Mouse (Mus musculus): Measurements from ENCODE around the gene Emp2. TPM values are rescaled to one million over a fixed set of nuclear protein-coding genes. Genes with fewer than 3 reads are reported as not detected.
A peak's percentile ranks its signal among the peaks of the same experiment; 100 is the strongest.

Emp2 gene
- total and polyA plus RNA-seq, 3 experiments: 0.09 TPM; not detected in 2

DNA sequence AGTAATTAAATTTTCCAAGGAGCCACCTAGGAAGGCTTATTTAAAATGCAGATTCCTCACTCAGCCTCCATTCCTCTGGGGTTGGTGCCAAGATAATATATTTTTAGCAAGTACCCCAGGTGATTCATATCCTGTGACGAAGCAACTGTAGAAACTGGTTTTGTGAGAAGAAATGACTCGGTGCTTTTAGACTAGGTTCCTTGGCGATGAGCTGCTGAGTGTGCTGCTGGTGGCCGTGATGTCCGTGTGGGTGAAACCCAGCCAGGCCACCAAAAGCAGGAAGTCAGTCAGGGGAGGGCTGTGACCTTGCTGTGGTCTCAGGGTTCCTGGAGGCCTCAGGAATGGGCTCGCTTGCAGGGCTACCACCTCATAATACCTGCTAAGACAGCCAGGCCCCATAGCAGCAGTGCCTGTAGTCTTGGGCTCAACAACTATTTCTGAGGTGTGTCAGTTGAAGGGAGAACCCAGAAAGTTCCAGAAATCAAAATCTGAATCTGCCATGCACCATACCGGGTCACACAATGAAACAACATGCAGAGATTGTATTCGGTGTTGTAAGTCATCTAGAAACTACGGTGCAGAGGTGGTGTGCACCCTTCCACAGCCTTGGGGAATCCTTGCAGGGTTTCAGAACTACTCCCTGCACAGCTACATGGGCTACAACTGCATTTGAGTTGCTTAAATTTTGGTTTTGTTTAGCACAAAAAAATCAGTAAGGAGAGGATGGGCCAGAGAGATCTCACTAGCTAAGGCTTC lies 27.1 kb downstream of the Emp2 start:
- dilution Hi-C loops (cut with MboI; ENCODE audit: extremely low pct_ligation_motif_present, extremely low pct_unique_long_range_greater_than_20kb, low sequenced_read_pairs) (no loop called here), in situ Hi-C loops (cut with MboI; ENCODE audit: low pct_ligation_motif_present, low pct_unique_long_range_greater_than_20kb, low sequenced_read_pairs) (no loop called here)
- H3K36me3 ChIP-seq (replicated peaks in 1 of 2; ENCODE audit: control insufficient read depth in 1 of 2, insufficient read depth in 1 of 2, low read length in 1 of 2): no peaks in the 10 kb centered on the region
- no peaks in the 10 kb centered on the region for H3K79me2 ChIP-seq (replicated peaks; ENCODE audit: control insufficient read depth, extremely low read depth, insufficient read depth, poor library complexity, severe bottlenecking)
- TF ChIP-seq POLR2AphosphoS2 (IDR thresholded peaks at IDR 0.05; ENCODE audit: low read depth, low read length): no peak
- TF ChIP-seq MAX (IDR thresholded peaks at IDR 0.05; ENCODE audit: low read length): peak; percentile 57; the same call in 1 of the 2 replicates
- TF ChIP-seq TCF12 (IDR thresholded peaks at IDR 0.05; ENCODE audit: low read depth, low read length): no peak
- TF ChIP-seq MYC (IDR thresholded peaks at IDR 0.05; ENCODE audit: low read depth, low read length): no peak
- TF ChIP-seq IRF4 (IDR thresholded peaks at IDR 0.05; ENCODE audit: low read depth, low read length): peak; percentile 61
- TF ChIP-seq ZMIZ1 (IDR thresholded peaks at IDR 0.05; ENCODE audit: low read depth, low read length): no peak
- no peak for TF ChIP-seq ZNF384 (IDR thresholded peaks at IDR 0.05; ENCODE audit: low read depth, low read length)
- TF ChIP-seq ZC3H11A (IDR thresholded peaks at IDR 0.05; ENCODE audit: low read depth, low read length): no peak
- no peak for TF ChIP-seq HCFC1 (IDR thresholded peaks at IDR 0.05; ENCODE audit: low read depth, low read length)
- TF ChIP-seq BHLHE40 (IDR thresholded peaks at IDR 0.05; ENCODE audit: low read depth, low read length): peak; percentile 55
- no peak for TF ChIP-seq USF2 (conservative IDR thresholded peaks at IDR 0.05; ENCODE audit: low read depth, low read length)
- TF ChIP-seq ETS1 (conservative IDR thresholded peaks at IDR 0.05; ENCODE audit: low read depth, low read length): peak; percentile 31; the same call in 1 of the 2 replicates
- TF ChIP-seq PAX5 (IDR thresholded peaks at IDR 0.05; ENCODE audit: low read length): no peak
- TF ChIP-seq UBTF (IDR thresholded peaks at IDR 0.05; ENCODE audit: low read depth, low read length): no peak
- TF ChIP-seq JUN (IDR thresholded peaks at IDR 0.05; ENCODE audit: insufficient read depth, low read depth, low read length): no peak
- no peak for TF ChIP-seq RCOR1 (conservative IDR thresholded peaks at IDR 0.05; ENCODE audit: low read depth, low read length)
- TF ChIP-seq ELF1 (IDR thresholded peaks at IDR 0.05; ENCODE audit: low read depth, low read length): peak; percentile 34; the same call in 1 of the 2 replicates
- TF ChIP-seq GABPA (IDR thresholded peaks at IDR 0.05; ENCODE audit: insufficient replicate concordance, low read depth, low read length): no peak
- no peak for TF ChIP-seq CTCF (conservative IDR thresholded peaks at IDR 0.05 in 1 of 2, IDR thresholded peaks at IDR 0.05 in 1 of 2; ENCODE audit: low read depth in 2 of 2, low read length in 2 of 2)
- peak; percentile 67; the same call in 1 of the 2 replicates for TF ChIP-seq TBP (conservative IDR thresholded peaks at IDR 0.05; ENCODE audit: low read depth, low read length)
- no peak for TF ChIP-seq POLR2A (IDR thresholded peaks at IDR 0.05; ENCODE audit: low read depth, low read length)
- no peak for TF ChIP-seq MXI1 (IDR thresholded peaks at IDR 0.05; ENCODE audit: low read depth, low read length)
- no peak for TF ChIP-seq JUND (conservative IDR thresholded peaks at IDR 0.05; ENCODE audit: low read depth, low read length)
- TF ChIP-seq EP300 (IDR thresholded peaks at IDR 0.05; ENCODE audit: low read length): peak; percentile 39; the same call in 1 of the 2 replicates
- TF ChIP-seq USF1 (IDR thresholded peaks at IDR 0.05; ENCODE audit: low read depth, low read length): no peak
- TF ChIP-seq MAFK (IDR thresholded peaks at IDR 0.05; ENCODE audit: insufficient replicate concordance, low read length): no peak
- TF ChIP-seq SMC3 (IDR thresholded peaks at IDR 0.05; ENCODE audit: low read depth, low read length): no peak
- no peak for TF ChIP-seq MAZ (IDR thresholded peaks at IDR 0.05; ENCODE audit: low read depth, low read length)
- no peak for TF ChIP-seq KAT2A (IDR thresholded peaks at IDR 0.05; ENCODE audit: insufficient replicate concordance, low read length)
- no peak for TF ChIP-seq CHD1 (IDR thresholded peaks at IDR 0.05; ENCODE audit: low read depth, low read length)
- TF ChIP-seq NELFE (IDR thresholded peaks at IDR 0.05; ENCODE audit: low read depth, low read length): no peak
- TF ChIP-seq RAD21 (IDR thresholded peaks at IDR 0.05; ENCODE audit: low read depth, low read length): no peak
- H3K4me2 ChIP-seq (ENCODE audit: insufficient read depth, low read depth, poor library complexity, severe bottlenecking): peak overlapping the region; percentile 32; the same call in 1 of the 2 replicates
- no peak for DNase-seq (ENCODE audit: extremely low read depth)
- H3K27me3 ChIP-seq (replicated peaks): peaks cover 22% of the 10 kb centered on the region
- H3K27ac ChIP-seq (ENCODE audit: insufficient read depth, low read depth): no peak overlapping the region
- H3K9ac ChIP-seq (ENCODE audit: insufficient read depth, low read depth): no peak overlapping the region
- H3K4me1 ChIP-seq (ENCODE audit: control insufficient read depth in 1 of 2, insufficient read depth in 2 of 2): peaks cover 20 to 31% of the 10 kb centered on the region in 2 experiments
- no peak overlapping the region for H3K4me3 ChIP-seq (replicated peaks in 1 of 3; ENCODE audit: low read depth in 2 of 3, low read length in 2 of 3, poor library complexity in 1 of 3)
- H3K9me3 ChIP-seq (replicated peaks; ENCODE audit: low read length): no peaks in the 10 kb centered on the region
